Mouse (Mus musculus) MEL (cell line): ENCODE data around the gene Cfap44. TPM values are rescaled to one million over a fixed set of nuclear protein-coding genes. Genes with fewer than 3 reads are reported as not detected.

Experiments used
- DNase-seq: peaks from one replicate; pipeline ENCODE4 v3.0.0; 2011; ENCODE audit warnings: low read depth, low spot score
- H3K27ac ChIP-seq: 2 replicates; pipeline ENCODE4 v1.5.1; 2012; ENCODE audit warnings: low read depth, mild to moderate bottlenecking, control low read depth, low read length, moderate library complexity; ENCODE audit not compliant: control insufficient read depth
- H3K27me3 ChIP-seq, 2 experiments: fragments of 150-350 bp in 1 of 2; sonication (generic) in 1 of 2; 2 replicates each; pipeline ENCODE4 v1.6.1; 2012; ENCODE audit warnings: low read length in 2 of 2, mild to moderate bottlenecking in 2 of 2, improper control_type of control experiment in 1 of 2, moderate library complexity in 1 of 2; ENCODE audit not compliant: insufficient read depth in 2 of 2, control insufficient read depth in 1 of 2
- H3K36me3 ChIP-seq, 2 experiments: 2 replicates each; pipeline ENCODE4 v1.6.1; 2012 to 2014; ENCODE audit warnings: low read length in 2 of 2, improper control_type of control experiment in 1 of 2, inconsistent platforms in 1 of 2, mild to moderate bottlenecking in 1 of 2; ENCODE audit not compliant: insufficient read depth in 2 of 2, control insufficient read depth in 1 of 2
- H3K4me1 ChIP-seq, 2 experiments: fragments of 150-350 bp in 1 of 2; sonication (generic) in 1 of 2; 2 replicates each; pipeline ENCODE4 v1.6.1; 2012; ENCODE audit warnings: low read length in 2 of 2, improper control_type of control experiment in 1 of 2, mild to moderate bottlenecking in 1 of 2; ENCODE audit not compliant: insufficient read depth in 2 of 2, control insufficient read depth in 1 of 2
- H3K4me3 ChIP-seq, 2 experiments: fragments of 150-350 bp in 1 of 2; sonication (generic) in 1 of 2; 2 replicates each; pipeline ENCODE4 v1.5.1; 2012; ENCODE audit warnings: low read depth in 2 of 2, low read length in 2 of 2, mild to moderate bottlenecking in 2 of 2, moderate library complexity in 2 of 2, control low read depth in 1 of 2, improper control_type of control experiment in 1 of 2; ENCODE audit not compliant: control insufficient read depth in 1 of 2, insufficient read depth in 1 of 2
- H3K79me2 ChIP-seq: 2 replicates; pipeline ENCODE4 v1.6.1; 2012; ENCODE audit warnings: mild to moderate bottlenecking, low read length, moderate library complexity; ENCODE audit not compliant: control insufficient read depth, poor library complexity, insufficient read depth
- H3K9ac ChIP-seq: 2 replicates; pipeline ENCODE4 v1.6.1; 2012; ENCODE audit warnings: low read depth, mild to moderate bottlenecking, control low read depth, low read length, moderate library complexity; ENCODE audit not compliant: control insufficient read depth, poor library complexity, severe bottlenecking
- H3K9me3 ChIP-seq: fragments of 150-350 bp; sonication (generic); replicated peaks from 2 replicates; pipeline ENCODE4 v1.6.1; 2012; ENCODE audit warnings: mild to moderate bottlenecking, low read length, improper control_type of control experiment, moderate library complexity; ENCODE audit not compliant: insufficient read depth
- BHLHE40 ChIP-seq: IDR thresholded peaks from 2 replicates; pipeline ENCODE4 v1.6.1; 2012; ENCODE audit warnings: low read depth, mild to moderate bottlenecking, inconsistent platforms, low read length, improper control_type of control experiment, borderline replicate concordance
- E2F4 ChIP-seq: IDR thresholded peaks from 2 replicates; pipeline ENCODE4 v1.6.1; 2011; ENCODE audit warnings: low read depth, low read length, improper control_type of control experiment, borderline replicate concordance
- ELF1 ChIP-seq: IDR thresholded peaks from 2 replicates; pipeline ENCODE4 v1.6.1; 2014; ENCODE audit warnings: low read depth, mild to moderate bottlenecking, inconsistent platforms, low read length, improper control_type of control experiment, moderate library complexity
- EP300 ChIP-seq, 2 experiments: IDR thresholded peaks; 2 replicates each; pipeline ENCODE4 v1.6.1; 2011; ENCODE audit warnings: improper control_type of control experiment in 2 of 2, low read length in 2 of 2, low read depth in 1 of 2, mild to moderate bottlenecking in 1 of 2
- ETS1 ChIP-seq: IDR thresholded peaks from 2 replicates; pipeline ENCODE4 v1.6.1; 2012; ENCODE audit warnings: low read depth, mild to moderate bottlenecking, inconsistent platforms, low read length, improper control_type of control experiment, moderate library complexity
- GATA1 ChIP-seq: IDR thresholded peaks from 2 replicates; pipeline ENCODE4 v1.6.1; 2011; ENCODE audit warnings: low read depth, low read length, improper control_type of control experiment
- HCFC1 ChIP-seq: IDR thresholded peaks from 2 replicates; pipeline ENCODE4 v1.6.1; 2012; ENCODE audit warnings: low read depth, mild to moderate bottlenecking, inconsistent platforms, low read length, improper control_type of control experiment, moderate library complexity
- MYC ChIP-seq: IDR thresholded peaks from 2 replicates; pipeline ENCODE4 v1.6.1; 2011; ENCODE audit warnings: low read depth, mild to moderate bottlenecking, low read length, improper control_type of control experiment, moderate library complexity
- NRF1 ChIP-seq: IDR thresholded peaks from 2 replicates; pipeline ENCODE4 v1.6.1; 2014; ENCODE audit warnings: low read depth, mild to moderate bottlenecking, inconsistent platforms, low read length, improper control_type of control experiment, moderate library complexity; ENCODE audit not compliant: poor library complexity, insufficient read depth, severe bottlenecking
- RCOR1 ChIP-seq: IDR thresholded peaks from 2 replicates; pipeline ENCODE4 v1.6.1; 2012; ENCODE audit warnings: low read depth, mild to moderate bottlenecking, inconsistent platforms, low read length, improper control_type of control experiment
- SIN3A ChIP-seq: IDR thresholded peaks from 2 replicates; pipeline ENCODE4 v1.6.1; 2012; ENCODE audit warnings: low read length, improper control_type of control experiment, inconsistent platforms
- TBP ChIP-seq: IDR thresholded peaks from 2 replicates; pipeline ENCODE4 v1.8.0; 2011; ENCODE audit warnings: low read depth, low read length, improper control_type of control experiment
- TCF12 ChIP-seq: IDR thresholded peaks from 2 replicates; pipeline ENCODE4 v1.6.1; 2014; ENCODE audit warnings: low read depth, mild to moderate bottlenecking, inconsistent platforms, low read length, improper control_type of control experiment, moderate library complexity
- USF1 ChIP-seq: IDR thresholded peaks from 2 replicates; pipeline ENCODE4 v1.6.1; 2014; ENCODE audit warnings: low read depth, mild to moderate bottlenecking, inconsistent platforms, low read length, improper control_type of control experiment, moderate library complexity
- USF2 ChIP-seq, 2 experiments: IDR thresholded peaks; 2 replicates each; pipeline ENCODE4 v1.6.1; 2011 to 2012; ENCODE audit warnings: improper control_type of control experiment in 2 of 2, low read length in 2 of 2, borderline replicate concordance in 1 of 2, inconsistent platforms in 1 of 2, low read depth in 1 of 2, mild to moderate bottlenecking in 1 of 2; ENCODE audit not compliant: insufficient read depth in 1 of 2
- ZNF384 ChIP-seq: IDR thresholded peaks from 2 replicates; pipeline ENCODE4 v1.6.1; 2012; ENCODE audit warnings: low read depth, mild to moderate bottlenecking, inconsistent platforms, low read length, improper control_type of control experiment
- polyA plus RNA-seq, 2 experiments: library from polyadenylated mRNA; stranded (reverse) in 1 of 2; unstranded in 1 of 2; fragments of >175 nt in 1 of 2; fragments of >200 nt in 1 of 2; gene quantifications; 2 replicates each; pipeline versions ENCODE4 v1.2.1 to v1.2.4; 2012; ENCODE audit warnings: low replicate concordance in 2 of 2, low read depth in 1 of 2; ENCODE audit not compliant: insufficient read length in 2 of 2, insufficient read depth in 1 of 2, missing spikeins in 1 of 2
- total RNA-seq: library from RNA; depleted of rRNA; stranded (reverse); fragments of 300-350 nt; gene quantifications from 2 replicates; pipeline ENCODE4 v1.2.3, GENCODE M21; 2012

The Cfap44 gene
- total and polyA plus RNA-seq, 3 experiments, result not detected

DNA sequence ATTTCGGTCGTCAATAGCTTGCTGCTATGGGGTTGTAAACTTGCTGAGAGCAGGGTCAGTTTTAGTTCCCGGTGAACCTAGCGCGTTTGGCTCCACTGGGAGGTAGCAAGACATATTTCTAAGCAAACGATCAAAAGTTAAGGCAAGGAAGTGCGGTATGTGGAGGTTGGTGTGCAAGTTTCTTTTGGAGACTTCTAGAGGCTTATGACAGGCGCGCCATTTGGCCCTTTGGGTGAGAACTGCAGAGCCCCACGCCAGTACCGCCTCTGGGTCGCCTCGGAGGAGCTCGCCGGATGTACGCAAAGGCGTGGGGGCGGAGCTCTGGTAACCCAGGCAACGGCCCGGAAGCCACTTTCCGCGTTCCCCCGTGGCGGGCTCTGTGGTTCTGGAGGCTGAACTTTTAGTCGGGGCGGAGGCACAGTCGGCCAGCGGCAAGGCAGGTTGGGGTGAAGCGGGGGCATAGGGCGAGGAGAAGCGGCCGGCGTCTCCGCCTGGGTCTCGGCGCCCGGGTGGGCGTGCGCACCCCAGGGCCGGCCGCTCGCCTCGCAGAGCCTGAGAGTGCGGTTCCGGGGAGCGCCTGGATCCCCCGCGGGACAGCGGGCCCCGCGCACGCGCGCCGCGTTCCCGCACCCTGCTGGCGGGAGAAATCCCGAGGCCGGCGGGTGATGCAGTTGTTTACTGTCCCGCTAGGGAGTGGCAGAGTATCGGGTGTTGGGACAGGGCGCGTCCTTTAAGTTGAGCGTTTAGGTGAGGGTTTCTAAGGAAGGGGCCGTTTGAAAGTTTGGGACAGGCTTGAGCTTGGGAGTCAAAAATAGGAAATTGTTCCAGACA is 47.3 kb upstream of the Cfap44 start, which contains the start of gene Spice1 (continued):
- TF ChIP-seq USF2 (IDR thresholded peaks at IDR 0.05; ENCODE audit: borderline replicate concordance in 1 of 2, insufficient read depth in 1 of 2, low read depth in 1 of 2, low read length in 2 of 2) (no peak), HCFC1 (peak; percentile 83), NRF1 (peak; percentile 75), ELF1 (peak; percentile 69)
- TF ChIP-seq, all 39 proteins: peak for 16

DNA sequence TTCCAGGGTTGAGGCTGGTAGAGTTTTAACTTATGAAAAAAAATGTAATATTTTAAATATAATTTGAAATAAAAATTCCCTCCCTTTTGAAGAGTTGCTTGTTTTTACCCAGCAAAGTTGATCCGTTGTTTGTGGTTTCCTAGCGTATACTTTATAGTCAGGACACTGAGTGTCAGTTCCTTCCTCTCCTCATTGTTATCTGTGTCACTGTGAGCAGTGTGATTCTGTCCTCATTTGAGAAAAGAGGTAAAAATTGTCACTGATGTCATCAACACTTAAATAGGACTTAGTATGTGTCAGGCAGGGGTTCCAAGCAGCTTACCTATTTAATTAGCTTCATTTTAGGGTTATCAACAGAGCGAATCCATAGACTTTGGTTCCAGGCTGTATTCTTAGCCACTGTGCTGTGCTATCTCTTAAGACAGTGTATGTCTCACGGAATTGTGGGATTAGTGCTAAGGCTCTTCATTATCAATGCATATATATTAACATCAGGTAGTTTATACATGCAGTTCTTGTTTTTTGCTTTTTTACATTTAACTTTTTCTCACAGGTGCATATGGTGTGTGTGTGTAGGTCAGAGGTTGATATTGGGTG is 44.7 kb upstream of the Cfap44 start:
- Histone ChIP-seq H3K79me2 (no peaks in the 10 kb centered on the region; the same call in 1 of the 2 replicates), H3K36me3 (peaks cover 0 to 25% of the 10 kb centered on the region in 2 experiments; a peak in 2 of 4 replicates), H3K9ac (no peak overlapping the region; the same call in 1 of the 2 replicates), H3K4me1 (peaks cover 7 to 21% of the 10 kb centered on the region in 2 experiments), H3K9me3 (no peaks in the 10 kb centered on the region), H3K27ac (peak overlapping the region; percentile 59), H3K27me3 (no peaks in the 10 kb centered on the region), H3K4me3 (peak overlapping the region; percentile 27 to 32; a peak in 3 of 4 replicates)
- TF ChIP-seq SIN3A (0 out of 2 replicates have a peak, but pooled peaks have one; percentile 4), E2F4 (no peak), MYC (no peak), TBP (peak; percentile 70), USF1 (no peak), GATA1 (peak; percentile 64), NRF1 (no peak), ETS1 (peak; percentile 56), EP300 (IDR thresholded peaks at IDR 0.05; ENCODE audit: low read depth in 1 of 2, low read length in 2 of 2) (peak in 1 of 2 experiments; percentile 58; a peak in 3 of 4 replicates), ZNF384 (peak; percentile 78), BHLHE40 (no peak), RCOR1 (0 out of 2 replicates have a peak, but pooled peaks have one; percentile 23), TCF12 (no peak)
- peak; percentile 75 for DNase-seq
